Mouse (Mus musculus) liver, adult 2 months (tissue): Measurements from ENCODE around the gene Garnl3.

Experiments used
- CTCF ChIP-seq: fragments of 200-500 bp; IDR thresholded peaks from 2 replicates; pipeline ENCODE4 v1.5.1; 2011; ENCODE audit warnings: low read depth, low read length, control low read depth
- POLR2A ChIP-seq: fragments of 200-500 bp; IDR thresholded peaks from 2 replicates; pipeline ENCODE4 v1.6.1; 2011; ENCODE audit warnings: low read length, control low read depth; ENCODE audit not compliant: insufficient read depth; ENCODE audit errors: extremely low read depth

- TF ChIP-seq CTCF (no peak), POLR2A (no peak)
These were observed 94.0 kb downstream of the Garnl3 start for GRCm38 (mm10) chr2:33037429-33037828.
